Mouse (Mus musculus) hindlimb bud, embryonic 11.5 days (tissue): ENCODE data around the gene Casp9.

Experiments
- DNase-seq: peaks from one replicate; pipeline ENCODE4 v3.0.0-alpha.2; 2012; ENCODE audit warnings: low read depth, low spot score; ENCODE audit errors: extremely low spot score

Casp9 gene

GRCm38 (mm10) chr4:141816776-141817655 is 23.6 kb downstream of the Casp9 start:
- DNase-seq: no peak

GRCm38 (mm10) chr4:141817706-141818105 is 24.3 kb downstream of the Casp9 start:
- DNase-seq: no peak

- DNase-seq: no peak
Measured at GRCm38 (mm10) chr4:141818861-141819260, 25.4 kb downstream of the Casp9 start.

- no peak for DNase-seq
Measured at GRCm38 (mm10) chr4:141819316-141819715, 25.9 kb downstream of the Casp9 start.

GRCm38 (mm10) chr4:141821178-141821577 is 27.8 kb downstream of the Casp9 start:
- no peak for DNase-seq

- no peak for DNase-seq
Measured at GRCm38 (mm10) chr4:141822089-141822488, 28.7 kb downstream of the Casp9 start.

GRCm38 (mm10) chr4:141822979-141823378 is 29.6 kb downstream of the Casp9 start:
- DNase-seq: no peak

- no peak for DNase-seq
Measured at GRCm38 (mm10) chr4:141826060-141826459, 32.6 kb downstream of the Casp9 start, which contains the start of gene Cela2a. Gene Cela2a, minus strand, starts transcription at chr4:141826160.

GRCm38 (mm10) chr4:141827401-141827800 is 34.0 kb downstream of the Casp9 start:
- DNase-seq: no peak

GRCm38 (mm10) chr4:141828177-141828576 is 34.8 kb downstream of the Casp9 start:
- DNase-seq: no peak

GRCm38 (mm10) chr4:141830381-141830780 is 37.0 kb downstream of the Casp9 start:
- DNase-seq: no peak

GRCm38 (mm10) chr4:141831361-141831760 is 37.9 kb downstream of the Casp9 start:
- DNase-seq: no peak

- no peak for DNase-seq
Measured at GRCm38 (mm10) chr4:141833911-141834310, 40.5 kb downstream of the Casp9 start.

- no peak for DNase-seq
Measured at GRCm38 (mm10) chr4:141834536-141835095, 41.2 kb downstream of the Casp9 start.

GRCm38 (mm10) chr4:141845999-141846398 is 52.6 kb downstream of the Casp9 start, which contains the start of gene Ctrc:
Gene Ctrc, minus strand, starts transcription at chr4:141846359.
- DNase-seq: no peak

GRCm38 (mm10) chr4:141853437-141853836 is 60.0 kb downstream of the Casp9 start:
- DNase-seq: no peak

GRCm38 (mm10) chr4:141857422-141857930 is 64.1 kb downstream of the Casp9 start:
- no peak for DNase-seq

- no peak for DNase-seq
Measured at GRCm38 (mm10) chr4:141858501-141858900, 65.1 kb downstream of the Casp9 start.

GRCm38 (mm10) chr4:141859351-141859750 is 65.9 kb downstream of the Casp9 start:
- DNase-seq: no peak

GRCm38 (mm10) chr4:141860246-141860841 is 66.9 kb downstream of the Casp9 start:
- DNase-seq: no peak

- DNase-seq: no peak
Measured at GRCm38 (mm10) chr4:141861591-141862295, 68.3 kb downstream of the Casp9 start.
